Mouse (Mus musculus): ENCODE data around the gene Mfsd11. TPM values are rescaled to one million over a fixed set of nuclear protein-coding genes. Genes with fewer than 3 reads are reported as not detected.

Gene Mfsd11
- total and polyA plus RNA-seq, 3 experiments, result 25.4 to 25.7 TPM; not detected in 1

GRCm38 (mm10) chr11:116869641-116870040 lies 17.4 kb downstream of the Mfsd11 start:
- no peaks in the 10 kb centered on the region for H3K27me3 ChIP-seq (ENCODE audit: control insufficient read depth in 1 of 2, insufficient read depth in 2 of 2, low read length in 2 of 2)
- no peak for DNase-seq (ENCODE audit: low read depth, low spot score)
- no peaks in the 10 kb centered on the region for H3K4me1 ChIP-seq (ENCODE audit: control insufficient read depth in 1 of 2, insufficient read depth in 2 of 2, low read length in 2 of 2)
- H3K9ac ChIP-seq (ENCODE audit: control insufficient read depth, low read depth, low read length, poor library complexity, severe bottlenecking), result no peak overlapping the region
- H3K79me2 ChIP-seq (ENCODE audit: control insufficient read depth, insufficient read depth, low read length, poor library complexity), result no peaks in the 10 kb centered on the region
- H3K27ac ChIP-seq (ENCODE audit: control insufficient read depth, low read depth, low read length), result no peak overlapping the region
- no peak overlapping the region for H3K4me3 ChIP-seq (ENCODE audit: control insufficient read depth in 1 of 2, insufficient read depth in 1 of 2, low read depth in 2 of 2, low read length in 2 of 2)
- no peaks in the 10 kb centered on the region for H3K36me3 ChIP-seq (ENCODE audit: control insufficient read depth in 1 of 2, insufficient read depth in 2 of 2, low read length in 2 of 2)
- TF ChIP-seq TCF12 (IDR thresholded peaks at IDR 0.05; ENCODE audit: low read depth, low read length) (no peak), CTCF (IDR thresholded peaks at IDR 0.05 in 2 of 3, conservative IDR thresholded peaks at IDR 0.05 in 1 of 3; ENCODE audit: control insufficient read depth in 1 of 3, insufficient read depth in 1 of 3, low read depth in 2 of 3, low read length in 3 of 3, poor library complexity in 1 of 3, severe bottlenecking in 1 of 3) (no peak), E2F4 (IDR thresholded peaks at IDR 0.05; ENCODE audit: borderline replicate concordance, low read depth, low read length) (no peak), POLR2AphosphoS2 (IDR thresholded peaks at IDR 0.05; ENCODE audit: low read length) (no peak), KAT2A (conservative IDR thresholded peaks at IDR 0.05; ENCODE audit: low read depth, low read length) (no peak), HCFC1 (IDR thresholded peaks at IDR 0.05; ENCODE audit: low read depth, low read length) (no peak), ELF1 (IDR thresholded peaks at IDR 0.05; ENCODE audit: low read depth, low read length) (no peak)
- no peaks in the 10 kb centered on the region for H3K9me3 ChIP-seq (replicated peaks; ENCODE audit: insufficient read depth, low read length)

- no peaks in the 10 kb centered on the region for H3K79me2 ChIP-seq (ENCODE audit: control insufficient read depth, insufficient read depth, low read length, poor library complexity)
- no peaks in the 10 kb centered on the region for H3K36me3 ChIP-seq (ENCODE audit: control insufficient read depth in 1 of 2, insufficient read depth in 2 of 2, low read length in 2 of 2)
- H3K9me3 ChIP-seq (replicated peaks; ENCODE audit: insufficient read depth, low read length), result no peaks in the 10 kb centered on the region
- no peak overlapping the region for H3K4me3 ChIP-seq (ENCODE audit: control insufficient read depth in 1 of 2, insufficient read depth in 1 of 2, low read depth in 2 of 2, low read length in 2 of 2)
- TF ChIP-seq MAZ (IDR thresholded peaks at IDR 0.05; ENCODE audit: low read depth, low read length), result no peak
- TF ChIP-seq EP300 (IDR thresholded peaks at IDR 0.05; ENCODE audit: low read depth in 1 of 2, low read length in 2 of 2), result no peak
- no peak for TF ChIP-seq SIN3A (IDR thresholded peaks at IDR 0.05; ENCODE audit: low read length)
- no peak for TF ChIP-seq GATA1 (IDR thresholded peaks at IDR 0.05; ENCODE audit: low read depth, low read length)
- TF ChIP-seq BHLHE40 (IDR thresholded peaks at IDR 0.05; ENCODE audit: borderline replicate concordance, low read depth, low read length), result no peak
- no peak for TF ChIP-seq KAT2A (conservative IDR thresholded peaks at IDR 0.05; ENCODE audit: low read depth, low read length)
- DNase-seq (ENCODE audit: low read depth, low spot score), result no peak
- H3K4me1 ChIP-seq (ENCODE audit: control insufficient read depth in 1 of 2, insufficient read depth in 2 of 2, low read length in 2 of 2), result no peaks in the 10 kb centered on the region
- H3K9ac ChIP-seq (ENCODE audit: control insufficient read depth, low read depth, low read length, poor library complexity, severe bottlenecking), result no peak overlapping the region
- no peaks in the 10 kb centered on the region for H3K27me3 ChIP-seq (ENCODE audit: control insufficient read depth in 1 of 2, insufficient read depth in 2 of 2, low read length in 2 of 2)
- no peak overlapping the region for H3K27ac ChIP-seq (ENCODE audit: control insufficient read depth, low read depth, low read length)
Measured at GRCm38 (mm10) chr11:116871538-116871937, 19.3 kb downstream of the Mfsd11 start.

DNA sequence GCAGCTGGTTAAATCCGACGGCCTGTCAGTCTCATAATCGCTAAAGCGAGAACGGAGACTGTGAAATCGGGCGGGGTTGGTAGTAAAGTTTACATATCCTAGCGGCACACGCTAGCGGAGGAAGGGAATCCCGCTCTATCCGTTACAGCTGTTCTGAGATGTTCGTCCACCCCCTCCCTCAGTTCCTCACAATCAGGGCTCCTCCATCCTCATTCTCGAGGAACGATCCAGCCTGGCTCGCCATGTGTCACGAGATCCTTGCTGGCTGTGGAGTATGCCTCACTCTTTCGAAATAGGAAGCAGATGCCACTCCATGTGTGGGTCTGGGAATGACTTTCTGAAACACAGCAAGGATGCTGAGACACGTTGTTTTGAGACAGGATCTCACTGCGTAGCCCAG lies 21.7 kb downstream of the Mfsd11 start:
- Histone ChIP-seq H3K4me3 (ENCODE audit: control insufficient read depth in 1 of 2, insufficient read depth in 1 of 2, low read depth in 2 of 2, low read length in 2 of 2) (no peak overlapping the region), H3K27me3 (ENCODE audit: control insufficient read depth in 1 of 2, insufficient read depth in 2 of 2, low read length in 2 of 2) (no peaks in the 10 kb centered on the region), H3K4me1 (ENCODE audit: control insufficient read depth in 1 of 2, insufficient read depth in 2 of 2, low read length in 2 of 2) (no peaks in the 10 kb centered on the region), H3K36me3 (ENCODE audit: control insufficient read depth in 1 of 2, insufficient read depth in 2 of 2, low read length in 2 of 2) (no peaks in the 10 kb centered on the region), H3K9me3 (replicated peaks; ENCODE audit: insufficient read depth, low read length) (no peaks in the 10 kb centered on the region), H3K27ac (ENCODE audit: control insufficient read depth, low read depth, low read length) (no peak overlapping the region), H3K9ac (ENCODE audit: control insufficient read depth, low read depth, low read length, poor library complexity, severe bottlenecking) (no peak overlapping the region), H3K79me2 (ENCODE audit: control insufficient read depth, insufficient read depth, low read length, poor library complexity) (no peaks in the 10 kb centered on the region)
- no peak for DNase-seq (ENCODE audit: low read depth, low spot score)
- TF ChIP-seq TCF12 (IDR thresholded peaks at IDR 0.05; ENCODE audit: low read depth, low read length) (no peak), KAT2A (conservative IDR thresholded peaks at IDR 0.05; ENCODE audit: low read depth, low read length) (no peak), CHD2 (IDR thresholded peaks at IDR 0.05; ENCODE audit: low read length) (no peak), RAD21 (IDR thresholded peaks at IDR 0.05; ENCODE audit: low read depth, low read length) (no peak), GABPA (IDR thresholded peaks at IDR 0.05; ENCODE audit: low read depth, low read length) (no peak), ZKSCAN1 (IDR thresholded peaks at IDR 0.05; ENCODE audit: low read depth, low read length) (no peak)
